Mouse (Mus musculus): ENCODE measurements around the gene Arl13a.
"Not testable (repeated sequence)": the region's sequence is repeated elsewhere in the genome, so short reads cannot be mapped to it uniquely, and the experiment has no call there.

The Arl13a gene

DNA sequence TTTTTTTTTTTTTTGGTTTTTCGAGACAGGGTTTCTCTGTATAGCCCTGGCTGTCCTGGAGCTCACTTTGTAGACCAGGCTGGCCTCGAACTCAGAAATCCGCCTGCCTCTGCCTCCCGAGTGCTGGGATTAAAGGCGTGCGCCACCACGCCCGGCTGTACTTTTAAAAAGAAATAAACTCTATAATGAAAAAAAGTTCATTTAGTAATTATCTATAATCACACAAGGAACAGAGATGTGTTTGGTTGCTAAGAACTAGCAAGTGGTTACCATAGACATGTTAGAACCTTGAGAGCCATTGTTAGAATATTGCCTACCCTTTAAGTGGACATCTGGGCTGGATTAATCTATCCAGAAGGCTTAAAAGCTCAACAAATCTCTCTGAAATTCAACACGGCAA lies at the start of gene Arl13a:
Gene Arl13a, plus strand, starts transcription at position 301 of the 400 bp plus-strand sequence.
- DNase-seq (ENCODE audit: low spot score in 2 of 2), result not testable (repeated sequence)

- no peak for DNase-seq (ENCODE audit: low spot score in 2 of 2)
Measured at GRCm38 (mm10) chrX:134140024-134140423, 47.3 kb upstream of the Arl13a start.

DNA sequence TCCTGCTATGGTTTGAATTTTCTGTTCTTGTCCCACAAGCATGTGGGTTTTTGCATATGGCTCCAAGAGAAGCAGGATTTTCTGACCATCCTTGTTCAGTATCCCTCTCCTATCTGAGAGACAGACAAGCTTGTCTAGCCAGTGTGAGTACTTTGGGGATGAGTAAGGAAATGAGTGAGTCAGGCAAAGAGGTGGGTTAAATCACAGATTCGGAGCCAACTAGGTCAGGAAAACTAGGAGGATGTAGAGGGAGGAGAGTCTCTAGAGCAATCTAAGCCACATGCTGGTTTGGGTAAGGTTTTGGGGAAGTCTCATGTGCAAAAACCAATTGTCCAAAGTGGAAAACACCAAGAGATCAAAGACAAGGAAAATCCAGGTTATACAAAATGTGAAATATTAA lies 45.8 kb upstream of the Arl13a start:
- no peak for DNase-seq (ENCODE audit: low spot score in 2 of 2)

DNA sequence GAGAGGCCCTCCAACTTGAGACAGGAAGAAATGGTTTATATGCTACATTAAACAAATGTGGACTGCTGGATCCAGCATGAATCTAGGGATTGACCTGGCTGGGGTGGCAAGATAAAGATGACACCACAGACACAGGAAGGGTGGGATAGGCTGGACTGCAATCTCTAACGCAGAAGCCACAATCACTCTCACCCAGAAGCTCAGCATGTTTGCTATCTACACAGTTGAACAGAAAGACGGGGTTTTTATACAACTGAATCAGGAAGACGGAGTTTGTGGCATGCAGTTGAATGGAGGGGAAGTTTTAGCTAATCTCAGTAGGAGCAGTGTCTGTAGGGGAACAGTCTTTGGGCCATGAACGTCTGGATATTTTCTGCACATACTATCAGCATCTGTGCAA lies 45.3 kb upstream of the Arl13a start:
- DNase-seq (ENCODE audit: low spot score in 2 of 2), result no peak

- DNase-seq (ENCODE audit: low spot score in 2 of 2), result no peak
Measured at GRCm38 (mm10) chrX:134158151-134158550, 29.1 kb upstream of the Arl13a start.

- DNase-seq (ENCODE audit: low spot score in 2 of 2), result no peak
Measured at GRCm38 (mm10) chrX:134160442-134160841, 26.9 kb upstream of the Arl13a start.

GRCm38 (mm10) chrX:134162043-134162720 lies 25.1 kb upstream of the Arl13a start, which contains the start of gene Xkrx:
Gene Xkrx (minus strand): TSS chrX:134162076.
- DNase-seq (ENCODE audit: low spot score in 2 of 2), result no peak

- DNase-seq (ENCODE audit: low spot score in 2 of 2), result no peak
Measured at GRCm38 (mm10) chrX:134162826-134163225, 24.5 kb upstream of the Arl13a start.

GRCm38 (mm10) chrX:134163484-134163883 lies 23.8 kb upstream of the Arl13a start:
- no peak for DNase-seq (ENCODE audit: low spot score in 2 of 2)

GRCm38 (mm10) chrX:134170584-134170983 lies 16.7 kb upstream of the Arl13a start:
- DNase-seq (ENCODE audit: low spot score in 2 of 2), result no peak

GRCm38 (mm10) chrX:134174699-134175098 lies 12.6 kb upstream of the Arl13a start:
- DNase-seq (ENCODE audit: low spot score in 2 of 2), result no peak

- DNase-seq (ENCODE audit: low spot score in 2 of 2), result no peak
Measured at GRCm38 (mm10) chrX:134208491-134208890, 21.2 kb downstream of the Arl13a start.

DNA sequence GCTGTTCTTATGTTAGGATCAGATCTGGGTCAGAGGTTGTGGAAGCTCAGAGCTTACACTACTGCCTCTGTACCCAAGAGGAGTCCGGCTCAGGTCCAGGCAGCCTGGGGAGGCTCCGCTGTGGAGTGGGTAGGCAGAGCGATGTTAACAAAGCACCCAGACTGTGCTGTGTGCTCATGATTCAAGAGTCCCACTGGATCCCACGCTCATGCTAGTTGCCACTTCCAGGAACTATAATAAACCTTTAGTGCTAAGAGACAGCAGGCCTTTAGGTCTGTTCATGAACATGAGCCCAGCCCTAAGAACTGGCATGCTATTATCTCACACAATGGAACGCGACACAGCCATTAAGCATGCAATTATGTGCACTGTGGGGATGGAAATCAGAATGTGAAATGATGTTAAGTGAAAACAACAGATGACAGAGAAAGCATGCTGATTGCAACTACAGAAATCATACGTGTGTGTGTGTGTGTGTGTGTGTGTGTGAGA lies 23.9 kb downstream of the Arl13a start:
- DNase-seq (ENCODE audit: low spot score in 2 of 2), result no peak

GRCm38 (mm10) chrX:134218161-134218560 lies 30.9 kb downstream of the Arl13a start:
- no peak for DNase-seq (ENCODE audit: low spot score in 2 of 2)

GRCm38 (mm10) chrX:134220618-134221017 lies 33.3 kb downstream of the Arl13a start:
- no peak for DNase-seq (ENCODE audit: low spot score in 2 of 2)

DNA sequence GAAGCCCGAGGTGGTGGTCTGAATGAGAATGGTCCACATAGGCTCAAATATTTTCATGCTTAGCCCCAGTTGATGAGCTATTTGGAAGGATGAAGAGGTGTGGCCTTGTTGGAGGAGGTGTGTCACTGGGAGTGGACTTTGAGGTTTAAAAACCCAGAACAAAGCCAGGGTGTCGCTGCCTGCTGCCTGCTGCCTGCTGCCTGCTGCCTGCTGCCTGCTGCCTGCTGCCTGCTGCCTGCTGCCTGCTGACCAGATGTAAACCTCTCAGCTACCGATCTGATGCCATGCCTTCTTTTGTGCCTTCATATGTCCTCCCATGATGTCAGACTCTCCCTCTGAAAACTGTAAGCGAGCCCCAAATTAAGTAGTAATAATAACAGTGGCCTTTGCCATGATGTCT lies 34.6 kb downstream of the Arl13a start, which contains the start of gene Nox1:
Gene Nox1, minus strand, starts transcription at position 101 of the 400 bp plus-strand sequence.
- no peak for DNase-seq (ENCODE audit: low spot score in 2 of 2)

DNA sequence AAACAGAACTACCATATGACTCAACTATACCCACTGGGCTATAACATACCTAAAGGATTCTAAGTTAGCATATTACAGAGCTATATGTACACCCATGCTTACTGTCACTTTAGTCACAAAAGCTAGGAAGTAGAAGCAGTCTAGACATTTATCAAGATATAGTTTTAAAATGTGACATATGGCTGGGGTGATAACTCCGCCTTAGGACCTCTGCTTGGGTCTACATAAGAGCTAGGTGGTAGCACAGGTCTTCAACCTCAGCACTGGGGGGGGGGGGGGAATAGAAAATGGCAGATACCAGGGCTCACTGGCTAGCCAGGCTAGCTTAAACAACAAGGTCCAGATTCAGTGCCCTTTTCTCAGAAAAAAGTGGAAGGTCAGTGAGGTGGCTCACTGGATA lies 45.7 kb downstream of the Arl13a start:
- no peak for DNase-seq (ENCODE audit: low spot score in 2 of 2)

DNA sequence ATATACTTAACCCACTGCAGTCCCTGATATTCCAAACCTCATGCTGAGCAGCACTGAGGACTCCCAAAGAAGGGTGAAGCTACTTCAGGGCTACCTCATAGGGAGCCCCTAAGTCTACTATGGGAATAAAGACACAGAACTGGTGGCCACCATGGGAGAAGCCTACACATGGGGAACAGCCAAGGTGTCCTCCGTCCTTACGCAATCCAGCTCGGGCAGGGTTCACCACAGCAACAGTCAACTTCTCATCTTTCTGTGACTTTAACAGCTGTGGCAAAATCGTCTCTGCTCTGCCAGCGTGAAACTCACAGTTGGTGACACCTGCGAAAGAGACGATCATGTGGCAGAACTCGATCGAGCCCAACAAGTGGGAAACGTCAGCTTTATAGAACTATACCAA lies 51.0 kb downstream of the Arl13a start:
- no peak for DNase-seq (ENCODE audit: low spot score in 2 of 2)

- no peak for DNase-seq (ENCODE audit: low spot score in 2 of 2)
Measured at GRCm38 (mm10) chrX:134245946-134246345, 58.6 kb downstream of the Arl13a start.

DNA sequence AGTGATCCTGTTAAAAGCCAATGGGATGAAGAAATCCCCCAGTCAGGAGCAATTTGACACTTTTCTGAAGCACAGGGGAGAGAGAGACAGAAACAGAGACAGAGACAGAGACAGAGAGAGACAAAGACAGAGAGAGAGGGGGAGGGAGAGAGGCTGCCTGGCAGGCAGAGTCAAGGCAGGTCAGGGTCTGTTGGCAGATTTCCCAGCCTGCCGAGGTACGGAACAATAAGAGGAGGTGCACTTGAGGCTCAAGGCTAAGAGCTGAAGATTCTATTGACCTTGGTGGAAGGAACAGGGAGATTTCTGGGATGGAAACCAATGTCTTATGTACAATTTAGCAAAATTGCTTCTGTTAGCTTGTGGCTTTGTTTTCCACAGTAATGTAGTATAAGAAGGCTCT lies 60.9 kb downstream of the Arl13a start:
- no peak for DNase-seq (ENCODE audit: low spot score in 2 of 2)
